Mouse (Mus musculus) small intestine, adult 2 months (tissue): ENCODE data around the gene Mia2. TPM values are rescaled to one million over a fixed set of nuclear protein-coding genes. Genes with fewer than 3 reads are reported as not detected.
A peak's percentile ranks its signal among the peaks of the same experiment; 100 is the strongest.

ENCODE experiments used
- H3K27ac ChIP-seq: fragments of 200-500 bp; 2 replicates; pipeline ENCODE4 v1.5.1; 2012; ENCODE audit warnings: low read depth, low read length, control low read depth, inconsistent platforms; ENCODE audit not compliant: insufficient read depth
- H3K27me3 ChIP-seq: fragments of 200-500 bp; 2 replicates; pipeline ENCODE4 v1.6.1; 2012; ENCODE audit warnings: mild to moderate bottlenecking, moderate library complexity, low read length, inconsistent platforms; ENCODE audit not compliant: control insufficient read depth, insufficient read depth
- H3K36me3 ChIP-seq: fragments of 200-500 bp; 2 replicates; pipeline ENCODE4 v1.6.1; 2012; ENCODE audit warnings: mild to moderate bottlenecking, low read length, control low read depth, inconsistent platforms; ENCODE audit not compliant: control insufficient read depth, insufficient read depth
- H3K4me1 ChIP-seq: fragments of 200-500 bp; 2 replicates; pipeline ENCODE4 v1.6.1; 2012; ENCODE audit warnings: low read length, inconsistent platforms, mixed read lengths; ENCODE audit not compliant: control insufficient read depth, insufficient read depth, insufficient read length
- H3K4me3 ChIP-seq: fragments of 200-500 bp; 2 replicates; pipeline ENCODE4 v1.5.1; 2012; ENCODE audit warnings: low read depth, mild to moderate bottlenecking, control low read depth, inconsistent platforms, low read length, moderate library complexity
- CTCF ChIP-seq: fragments of 200-500 bp; IDR thresholded peaks from 2 replicates; pipeline ENCODE4 v1.5.1; 2012; ENCODE audit warnings: low read depth, mild to moderate bottlenecking, control low read depth, inconsistent platforms, low read length, moderate library complexity, mixed read lengths; ENCODE audit not compliant: insufficient replicate concordance, insufficient read length; ENCODE audit errors: extremely low read depth
- POLR2A ChIP-seq: fragments of 200-500 bp; IDR thresholded peaks from 2 replicates; pipeline ENCODE4 v1.6.1; 2012; ENCODE audit warnings: low read depth, mild to moderate bottlenecking, control low read depth, inconsistent platforms, low read length, moderate library complexity
- WGBS: fragments of 180-500 bp; shearing (Covaris S2); methylation state at CpG from one replicate; pipeline ENCODE4 v1.1.7; 2018; 5-methylcytosine and 5-hydroxymethylcytosine counted together
- polyA plus RNA-seq: library from polyadenylated mRNA; depleted of rRNA; stranded (reverse); fragments of >200 nt; gene quantifications from 2 replicates; pipeline ENCODE4 v1.2.3, GENCODE M21; 2012

Mia2 gene
- polyA plus RNA-seq, 1 experiment: 37.8 TPM

DNA sequence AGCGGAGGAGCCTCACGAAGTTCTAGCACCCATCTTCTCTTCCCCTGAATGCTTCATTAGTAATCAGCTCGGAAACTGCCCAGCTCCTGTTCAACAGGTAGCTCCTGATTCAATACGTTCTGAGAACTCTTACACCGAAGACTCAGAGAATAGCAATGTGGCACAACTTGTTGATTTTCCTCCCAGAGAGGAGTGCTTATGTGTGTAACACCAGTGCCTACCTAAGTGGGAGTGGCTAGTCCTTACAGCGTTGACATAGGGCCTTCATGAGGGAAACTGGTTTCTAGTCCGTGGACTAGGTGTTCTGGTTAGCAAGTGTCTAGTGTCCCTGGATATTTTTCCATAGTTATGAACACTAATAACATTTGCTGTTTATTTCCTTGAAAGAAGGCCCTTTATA is 33.4 kb downstream of the Mia2 start:
- H3K4me1 ChIP-seq: peaks cover 3% of the 10 kb centered on the region; the same call in 1 of the 2 replicates
- H3K27ac ChIP-seq: no peak overlapping the region
- H3K36me3 ChIP-seq: peaks cover 3% of the 10 kb centered on the region; the same call in 1 of the 2 replicates
- TF ChIP-seq POLR2A (no peak), CTCF (no peak)
- no peaks in the 10 kb centered on the region for H3K27me3 ChIP-seq
- no peak overlapping the region for H3K4me3 ChIP-seq
- WGBS: 17% methylated on average over 7 of the region's 7 CpGs

DNA sequence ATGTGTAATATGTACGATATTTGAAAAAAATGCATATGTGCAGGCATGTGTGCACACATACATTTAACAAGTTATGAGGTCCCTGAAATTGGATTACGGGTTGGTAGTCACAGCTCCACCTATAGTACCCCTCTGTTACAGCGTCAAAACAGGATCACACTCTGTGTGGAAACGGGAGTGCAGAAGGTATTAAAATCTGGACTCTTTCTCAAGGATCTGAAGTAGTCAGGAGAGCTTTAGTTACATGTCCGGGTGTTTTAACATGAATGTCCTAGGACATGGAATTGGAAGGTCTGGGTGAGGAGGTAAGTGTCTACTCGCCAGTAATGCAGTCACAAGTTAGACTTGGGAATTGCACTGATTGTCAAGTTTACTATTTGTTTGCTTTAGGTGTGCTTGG is 34.0 kb downstream of the Mia2 start:
- WGBS: 4% methylated on average over 6 of the region's 6 CpGs
- TF ChIP-seq POLR2A: no peak
- no peak for TF ChIP-seq CTCF
- Histone ChIP-seq H3K4me1 (peaks cover 3% of the 10 kb centered on the region; the same call in 1 of the 2 replicates), H3K4me3 (no peak overlapping the region), H3K27me3 (no peaks in the 10 kb centered on the region), H3K36me3 (peaks cover 3% of the 10 kb centered on the region; the same call in 1 of the 2 replicates), H3K27ac (peak overlapping the region; percentile 76)

DNA sequence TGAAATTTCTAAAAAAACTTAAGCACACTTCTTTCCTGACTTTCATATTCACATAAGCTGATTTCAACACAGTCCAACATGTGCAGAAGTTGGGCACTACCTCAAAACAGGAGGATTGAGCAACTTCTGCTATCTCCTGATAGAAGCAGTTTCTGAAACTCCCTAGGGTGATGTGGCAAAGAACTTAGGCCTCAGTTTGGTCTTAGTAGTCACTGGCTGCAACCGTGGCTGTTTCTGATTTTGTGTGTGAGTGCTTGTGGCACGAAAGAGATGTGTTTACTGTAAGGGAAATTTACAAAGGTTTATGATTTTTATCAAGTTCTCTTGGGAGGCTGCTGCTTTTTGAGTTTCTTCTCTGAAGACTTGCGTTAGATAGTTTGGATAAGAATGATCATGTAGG is 34.6 kb downstream of the Mia2 start:
- no peaks in the 10 kb centered on the region; the same call in 1 of the 2 replicates for H3K36me3 ChIP-seq
- 3% methylated on average over 3 of the region's 3 CpGs for WGBS
- TF ChIP-seq POLR2A (no peak), CTCF (no peak)
- no peak overlapping the region; the same call in 1 of the 2 replicates for H3K4me3 ChIP-seq
- peaks cover 3% of the 10 kb centered on the region; the same call in 1 of the 2 replicates for H3K4me1 ChIP-seq
- no peaks in the 10 kb centered on the region for H3K27me3 ChIP-seq
- peak overlapping the region; percentile 93 for H3K27ac ChIP-seq

DNA sequence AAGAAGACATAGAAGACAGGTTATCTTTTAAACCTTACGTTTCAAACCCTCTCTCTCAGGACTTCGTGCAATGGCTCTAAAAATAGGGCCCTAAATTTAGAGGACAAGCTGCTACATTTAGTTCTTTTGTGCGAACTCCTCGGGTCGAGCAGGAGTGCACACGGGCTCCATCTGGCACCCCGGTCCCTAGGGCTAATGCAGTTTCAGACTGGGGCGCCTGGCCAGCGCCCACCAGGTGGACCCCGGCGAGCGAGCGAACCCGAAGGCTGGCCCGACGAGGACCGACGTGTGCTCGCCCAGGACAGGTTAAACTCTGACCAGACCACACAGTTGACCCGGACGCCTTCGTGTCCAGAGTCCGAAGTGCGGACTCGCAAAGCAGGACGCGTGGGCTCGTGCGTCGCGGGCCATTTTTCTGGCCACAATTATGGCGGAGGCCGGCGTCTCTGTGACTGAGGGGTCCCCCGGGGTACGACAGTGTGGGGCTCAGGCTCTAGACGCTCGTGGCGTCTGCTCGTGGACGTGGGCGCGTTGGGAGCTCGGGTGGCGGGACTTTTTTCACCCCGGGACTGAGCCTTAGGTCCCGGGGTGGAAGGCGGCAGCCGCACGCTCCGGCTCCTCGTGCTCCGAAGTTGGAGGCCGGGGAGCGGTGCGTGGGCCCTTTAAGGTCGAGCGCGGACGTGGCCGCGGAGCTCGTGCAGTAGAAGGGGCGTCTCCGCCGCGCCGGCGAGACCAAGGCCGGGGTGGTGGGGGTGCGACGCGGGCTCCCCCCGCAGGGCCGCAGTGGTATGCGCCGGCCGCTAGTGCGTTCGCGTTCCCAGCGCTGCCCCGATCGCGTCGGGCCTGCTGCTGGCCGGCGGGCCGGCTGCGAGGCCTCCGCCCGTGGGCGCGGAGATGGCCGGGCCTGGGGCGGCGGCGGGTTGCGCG is 35.3 kb downstream of the Mia2 start:
- H3K4me3 ChIP-seq: peak overlapping the region; percentile 88
- TF ChIP-seq POLR2A: peak; percentile 69
- TF ChIP-seq CTCF: no peak
- H3K36me3 ChIP-seq: no peaks in the 10 kb centered on the region; the same call in 1 of the 2 replicates
- under 1% methylated on average over 100 of the region's 100 CpGs for WGBS
- H3K27me3 ChIP-seq: no peaks in the 10 kb centered on the region
- H3K27ac ChIP-seq: peak overlapping the region; percentile 93
- peaks cover 3% of the 10 kb centered on the region; the same call in 1 of the 2 replicates for H3K4me1 ChIP-seq

DNA sequence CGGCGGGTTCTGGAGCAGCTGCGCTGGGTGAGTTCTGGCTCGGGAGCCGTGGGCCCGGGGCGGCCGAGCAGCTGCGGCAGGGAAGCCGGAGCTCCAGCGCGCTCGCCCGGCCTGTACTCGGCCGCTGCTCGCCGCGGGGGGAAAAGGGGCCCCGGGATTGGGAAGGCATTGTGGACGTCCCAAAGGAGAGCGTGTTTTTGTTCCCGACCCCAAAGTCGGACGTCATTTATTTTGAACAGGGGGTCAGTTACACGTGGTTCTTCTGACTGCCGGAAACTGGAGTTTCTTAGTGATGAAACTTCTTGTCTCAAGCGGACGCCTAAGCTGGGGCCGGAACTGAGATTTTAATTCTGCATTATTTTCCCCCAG is 36.0 kb downstream of the Mia2 start:
- TF ChIP-seq CTCF: no peak
- WGBS: under 1% methylated on average over 30 of the region's 30 CpGs
- H3K4me3 ChIP-seq: peak overlapping the region; percentile 88
- H3K4me1 ChIP-seq: peaks cover 3% of the 10 kb centered on the region; the same call in 1 of the 2 replicates
- H3K27me3 ChIP-seq: no peaks in the 10 kb centered on the region
- H3K36me3 ChIP-seq: peaks cover 3% of the 10 kb centered on the region
- H3K27ac ChIP-seq: peak overlapping the region; percentile 42

DNA sequence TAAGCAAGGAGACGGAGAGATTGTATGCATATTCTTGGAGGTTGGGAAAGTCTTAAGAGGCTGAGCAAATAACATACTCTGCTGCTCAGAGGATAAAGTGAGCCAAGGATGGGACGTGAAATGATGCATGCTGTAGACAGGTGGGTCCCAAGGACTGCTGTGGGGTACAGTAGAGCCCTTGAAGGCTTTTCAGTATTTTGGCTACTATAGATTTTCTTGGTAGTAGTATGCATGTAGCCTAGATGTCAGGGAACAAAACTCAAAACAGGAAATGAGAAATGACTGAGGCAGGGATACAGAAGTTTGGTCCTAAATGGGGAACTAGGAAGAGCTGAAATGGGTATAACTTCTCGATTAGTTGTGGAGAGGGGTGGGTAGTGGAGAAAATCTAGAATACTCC is 36.9 kb downstream of the Mia2 start:
- Histone ChIP-seq H3K36me3 (peaks cover 8% of the 10 kb centered on the region), H3K27ac (no peak overlapping the region), H3K27me3 (no peaks in the 10 kb centered on the region), H3K4me3 (no peak overlapping the region), H3K4me1 (peaks cover 3% of the 10 kb centered on the region; the same call in 1 of the 2 replicates)
- no peak for TF ChIP-seq CTCF
- TF ChIP-seq POLR2A: no peak
- WGBS: 18% methylated on average over 3 of the region's 3 CpGs

DNA sequence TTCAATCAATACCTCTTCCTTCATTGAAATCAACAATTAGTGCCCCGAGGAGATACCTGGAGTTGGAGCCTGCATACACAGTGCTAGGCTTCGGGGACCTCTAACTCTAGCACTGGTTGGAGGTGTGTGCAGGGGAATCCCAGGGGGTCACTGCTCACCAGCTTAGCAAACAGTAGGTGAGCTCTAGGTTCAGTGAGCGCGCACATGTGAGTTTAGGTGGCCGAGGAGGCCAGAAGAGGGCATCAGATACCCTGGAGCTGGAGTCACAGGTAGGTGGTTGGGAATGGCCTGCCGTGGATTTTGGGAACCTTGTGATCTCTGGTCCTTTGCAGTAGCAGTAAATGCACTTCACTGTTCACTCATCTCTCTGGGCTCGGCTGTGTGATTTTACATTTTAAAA is 37.3 kb downstream of the Mia2 start:
- WGBS: 51% methylated on average over 7 of the region's 7 CpGs
- H3K36me3 ChIP-seq: peaks cover 12% of the 10 kb centered on the region
- no peaks in the 10 kb centered on the region for H3K27me3 ChIP-seq
- H3K4me1 ChIP-seq: peaks cover 3% of the 10 kb centered on the region; the same call in 1 of the 2 replicates
- TF ChIP-seq CTCF (no peak), POLR2A (no peak)
- no peak overlapping the region for H3K27ac ChIP-seq
- peak overlapping the region; percentile 36; the same call in 1 of the 2 replicates for H3K4me3 ChIP-seq
